Mouse (Mus musculus): ENCODE measurements around the gene Cbx1. TPM values are rescaled to one million over a fixed set of nuclear protein-coding genes. Genes with fewer than 3 reads are reported as not detected.

The Cbx1 gene
- polyA plus RNA-seq, 1 experiment from 2014 or later = 38.7 TPM

DNA sequence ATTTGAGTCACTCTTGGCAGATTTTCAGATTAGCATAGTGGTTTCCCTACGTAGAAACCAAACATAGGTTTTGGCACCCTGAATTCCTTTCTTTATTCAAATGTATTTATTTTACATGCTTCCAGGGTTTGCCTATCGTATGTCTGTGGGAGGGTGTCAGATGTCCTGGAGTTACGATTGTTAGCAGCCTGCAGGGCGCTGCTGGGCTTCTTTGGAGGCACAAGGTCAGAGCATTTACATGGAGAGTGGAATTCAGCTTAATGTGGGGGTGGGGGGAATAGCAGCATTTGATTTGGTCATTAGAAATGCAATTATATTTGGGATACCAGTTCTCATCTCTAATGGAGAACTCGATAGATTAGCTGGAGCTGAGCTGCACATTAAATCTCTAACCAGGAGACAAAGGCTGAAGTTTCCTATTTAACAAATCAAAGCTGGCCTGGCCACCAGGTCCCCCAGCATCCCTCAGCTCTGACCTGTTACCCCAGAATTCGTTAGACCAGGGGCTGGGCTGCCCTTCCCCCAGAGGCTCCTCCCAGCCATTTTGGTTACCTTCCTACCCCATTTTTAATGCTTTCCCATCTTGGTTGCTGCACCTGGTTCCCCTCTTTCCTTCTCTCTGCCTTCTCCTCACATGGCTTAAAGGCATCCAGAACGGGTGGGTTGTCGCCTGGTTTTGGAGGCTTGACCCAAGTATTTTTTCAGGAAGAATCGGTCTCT is 2.0 kb upstream of the Cbx1 start:
- Histone ChIP-seq H3K9me3 (ENCODE audit: control insufficient read depth, low read length) (no peaks in the 10 kb centered on the region), H3K4me3 (ENCODE audit: low read depth, low read length) (no peak overlapping the region), H3K27me3 (ENCODE audit: control insufficient read depth, insufficient read depth, low read length) (no peaks in the 10 kb centered on the region), H3K4me2 (replicated peaks; ENCODE audit: low read depth) (no peak overlapping the region), H3K4me1 (replicated peaks; ENCODE audit: control insufficient read depth, insufficient read depth) (peaks cover 6% of the 10 kb centered on the region), H3K9ac (ENCODE audit: low read length) (no peak overlapping the region), H3K27ac (replicated peaks) (no peak overlapping the region), H3K36me3 (ENCODE audit: control insufficient read depth, insufficient read depth, low read length) (no peaks in the 10 kb centered on the region)
- no peak for ATAC-seq (ENCODE audit: low FRiP score, low TSS enrichment)
- no peak for TF ChIP-seq CTCF (IDR thresholded peaks at IDR 0.05; ENCODE audit: low read depth)
- no peak for TF ChIP-seq EP300 (optimal IDR thresholded peaks at IDR 0.05)
- 32% methylated on average over 9 of the region's 9 CpGs for WGBS
- DNase-seq (ENCODE audit: low spot score) = no peak

DNA sequence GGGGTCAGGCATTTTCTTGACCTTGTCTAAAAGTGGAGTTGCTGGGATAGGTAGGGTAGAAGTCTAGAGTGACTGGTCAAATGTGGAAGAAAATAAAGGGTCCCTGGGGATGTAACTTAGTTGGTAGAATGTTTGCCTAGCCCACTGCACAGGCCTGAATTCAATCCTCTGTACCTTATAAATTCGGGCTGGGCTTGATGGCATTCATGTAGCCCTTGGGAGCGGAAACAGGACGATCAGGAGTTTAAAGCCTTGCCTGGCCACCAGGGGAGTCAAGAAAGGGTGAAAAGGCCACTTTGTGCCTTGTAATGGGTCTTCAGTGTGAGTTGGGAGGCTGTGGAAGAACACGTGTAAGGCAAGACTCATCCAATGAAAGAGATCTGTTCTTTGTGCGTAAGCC is 1.1 kb downstream of the Cbx1 start:
- peak overlapping the region; percentile 65 for H3K9ac ChIP-seq (ENCODE audit: low read length)
- ATAC-seq (ENCODE audit: low FRiP score, low TSS enrichment) = no peak
- 6% methylated on average over 5 of the region's 5 CpGs for WGBS

DNA sequence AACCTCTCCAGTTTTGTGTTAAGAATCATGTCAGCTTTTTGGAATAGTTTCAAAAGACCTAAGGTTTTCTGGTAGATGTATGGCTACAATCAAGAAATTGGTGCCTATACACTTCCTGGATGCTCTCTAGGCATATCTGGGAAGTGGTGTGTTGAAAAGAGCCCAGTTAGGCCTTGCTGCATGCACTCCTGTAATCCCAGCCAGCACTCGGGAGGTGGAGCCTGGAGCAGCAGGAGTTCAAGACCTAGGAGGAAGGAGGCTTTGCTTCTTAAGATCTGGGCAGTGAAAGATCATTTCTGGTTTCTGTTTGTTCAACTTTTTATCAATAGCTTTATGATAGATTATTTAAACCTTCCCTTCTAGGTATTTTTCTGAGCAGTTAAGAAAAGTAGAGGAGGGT is 1.8 kb downstream of the Cbx1 start:
- Histone ChIP-seq H3K4me2 (replicated peaks; ENCODE audit: low read depth) (no peak overlapping the region), H3K4me1 (replicated peaks; ENCODE audit: control insufficient read depth, insufficient read depth) (peaks cover 6% of the 10 kb centered on the region), H3K9me3 (ENCODE audit: control insufficient read depth, low read length) (no peaks in the 10 kb centered on the region), H3K4me3 (ENCODE audit: low read depth, low read length) (no peak overlapping the region), H3K27me3 (ENCODE audit: control insufficient read depth, insufficient read depth, low read length) (no peaks in the 10 kb centered on the region), H3K27ac (replicated peaks) (no peak overlapping the region), H3K36me3 (ENCODE audit: control insufficient read depth, insufficient read depth, low read length) (no peaks in the 10 kb centered on the region), H3K9ac (ENCODE audit: low read length) (no peak overlapping the region; the same call in 1 of the 2 replicates)
- DNase-seq (ENCODE audit: low spot score) (no peak), ATAC-seq (ENCODE audit: low FRiP score, low TSS enrichment) (no peak)
- TF ChIP-seq CTCF (IDR thresholded peaks at IDR 0.05; ENCODE audit: low read depth) (no peak), EP300 (optimal IDR thresholded peaks at IDR 0.05) (no peak)
- 10% methylated on average over 1 of the region's 1 CpGs for WGBS

More for the DNA sequence above, 1.1 kb downstream of the Cbx1 start:
- Histone ChIP-seq H3K4me3 (ENCODE audit: low read depth, low read length) (peak overlapping the region; percentile 85), H3K9me3 (ENCODE audit: control insufficient read depth, low read length) (no peaks in the 10 kb centered on the region), H3K27ac (replicated peaks) (0 out of 2 replicates have a peak overlapping the region, but pooled peaks have one; percentile 87), H3K4me1 (replicated peaks; ENCODE audit: control insufficient read depth, insufficient read depth) (peaks cover 6% of the 10 kb centered on the region), H3K27me3 (ENCODE audit: control insufficient read depth, insufficient read depth, low read length) (no peaks in the 10 kb centered on the region), H3K4me2 (replicated peaks; ENCODE audit: low read depth) (peak overlapping the region; percentile 69), H3K36me3 (ENCODE audit: control insufficient read depth, insufficient read depth, low read length) (no peaks in the 10 kb centered on the region)
- no peak for DNase-seq (ENCODE audit: low spot score)
- TF ChIP-seq EP300 (optimal IDR thresholded peaks at IDR 0.05) (no peak), CTCF (IDR thresholded peaks at IDR 0.05; ENCODE audit: low read depth) (peak; percentile 41)

DNA sequence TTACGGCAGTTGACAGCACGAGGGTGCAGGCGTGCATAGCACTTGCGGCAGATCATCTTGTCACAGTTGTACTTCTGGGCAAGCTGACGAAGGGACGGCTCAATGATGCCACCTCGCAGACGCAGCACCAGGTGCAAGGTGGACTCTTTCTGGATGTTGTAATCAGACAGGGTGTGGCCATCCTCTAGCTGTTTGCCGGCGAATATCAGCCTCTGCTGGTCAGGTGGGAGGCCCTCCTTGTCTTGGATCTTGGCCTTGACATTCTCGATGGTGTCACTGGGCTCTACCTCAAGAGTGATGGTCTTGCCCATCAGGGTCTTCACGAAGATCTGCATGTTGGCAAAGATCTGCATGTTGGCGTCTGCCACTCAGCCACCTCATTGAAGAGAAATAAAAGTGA is 6.6 kb downstream of the Cbx1 start:
- Histone ChIP-seq H3K9ac (ENCODE audit: low read length) (no peak overlapping the region), H3K27me3 (ENCODE audit: control insufficient read depth, insufficient read depth, low read length) (no peaks in the 10 kb centered on the region), H3K4me3 (ENCODE audit: low read depth, low read length) (no peak overlapping the region), H3K4me2 (replicated peaks; ENCODE audit: low read depth) (no peak overlapping the region), H3K4me1 (replicated peaks; ENCODE audit: control insufficient read depth, insufficient read depth) (peaks cover under 1% of the 10 kb centered on the region; the same call in 1 of the 2 replicates), H3K9me3 (ENCODE audit: control insufficient read depth, low read length) (no peaks in the 10 kb centered on the region), H3K36me3 (ENCODE audit: control insufficient read depth, insufficient read depth, low read length) (no peaks in the 10 kb centered on the region), H3K27ac (replicated peaks) (no peak overlapping the region)
- no peak for TF ChIP-seq EP300 (optimal IDR thresholded peaks at IDR 0.05)
- TF ChIP-seq CTCF (IDR thresholded peaks at IDR 0.05; ENCODE audit: low read depth) = no peak
- ATAC-seq (ENCODE audit: low FRiP score, low TSS enrichment) = no peak
- WGBS = 87% methylated on average over 13 of the region's 13 CpGs
- DNase-seq (ENCODE audit: low spot score) = no peak

GRCm38 (mm10) chr11:96796081-96796480 is 7.2 kb downstream of the Cbx1 start:
- H3K27ac ChIP-seq (replicated peaks) = no peak overlapping the region
- ATAC-seq (ENCODE audit: low FRiP score, low TSS enrichment) = no peak

DNA sequence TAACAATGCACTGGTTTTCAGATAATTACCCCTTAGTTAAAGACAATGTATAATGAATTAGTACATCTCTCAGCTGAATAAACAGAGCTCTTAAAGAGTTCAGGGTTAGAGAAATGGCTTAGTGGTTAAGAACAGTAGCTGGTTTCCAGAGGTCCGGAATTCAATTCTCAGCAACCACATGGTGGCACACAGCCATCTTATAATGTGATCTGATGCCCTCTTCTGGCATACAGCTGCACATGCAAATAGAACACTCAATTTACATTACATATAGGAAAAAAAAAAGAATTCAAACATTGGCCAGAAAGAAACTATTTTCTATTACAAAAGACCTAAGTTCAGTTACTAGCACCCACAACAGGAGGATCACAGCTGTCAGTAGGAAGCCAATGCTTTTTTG is 7.7 kb downstream of the Cbx1 start:
- no peak overlapping the region for H3K27ac ChIP-seq (replicated peaks)
- ATAC-seq (ENCODE audit: low FRiP score, low TSS enrichment) (no peak), DNase-seq (ENCODE audit: low spot score) (no peak)
- H3K9me3 ChIP-seq (ENCODE audit: control insufficient read depth, low read length) = no peaks in the 10 kb centered on the region
- no peak overlapping the region for H3K9ac ChIP-seq (ENCODE audit: low read length)
- no peaks in the 10 kb centered on the region for H3K36me3 ChIP-seq (ENCODE audit: control insufficient read depth, insufficient read depth, low read length)
- H3K4me3 ChIP-seq (ENCODE audit: low read depth, low read length) = no peak overlapping the region
- no peak for TF ChIP-seq EP300 (optimal IDR thresholded peaks at IDR 0.05)
- peak; percentile 63 for TF ChIP-seq CTCF (IDR thresholded peaks at IDR 0.05; ENCODE audit: low read depth)
- H3K27me3 ChIP-seq (ENCODE audit: control insufficient read depth, insufficient read depth, low read length) = no peaks in the 10 kb centered on the region
- H3K4me1 ChIP-seq (replicated peaks; ENCODE audit: control insufficient read depth, insufficient read depth) = no peaks in the 10 kb centered on the region
- H3K4me2 ChIP-seq (replicated peaks; ENCODE audit: low read depth) = no peak overlapping the region
- 47% methylated on average over 1 of the region's 1 CpGs for WGBS

More at GRCm38 (mm10) chr11:96796081-96796480, 7.2 kb downstream of the Cbx1 start:
- no peaks in the 10 kb centered on the region for H3K27me3 ChIP-seq (ENCODE audit: control insufficient read depth, insufficient read depth, low read length)
- no peak for DNase-seq (ENCODE audit: low spot score)
- no peak overlapping the region for H3K9ac ChIP-seq (ENCODE audit: low read length)
- H3K9me3 ChIP-seq (ENCODE audit: control insufficient read depth, low read length) = no peaks in the 10 kb centered on the region
- H3K4me2 ChIP-seq (replicated peaks; ENCODE audit: low read depth) = no peak overlapping the region
- no peak for TF ChIP-seq EP300 (optimal IDR thresholded peaks at IDR 0.05)
- no peak for TF ChIP-seq CTCF (IDR thresholded peaks at IDR 0.05; ENCODE audit: low read depth)
- no peaks in the 10 kb centered on the region for H3K36me3 ChIP-seq (ENCODE audit: control insufficient read depth, insufficient read depth, low read length)
- 93% methylated on average over 2 of the region's 2 CpGs for WGBS
- no peaks in the 10 kb centered on the region for H3K4me1 ChIP-seq (replicated peaks; ENCODE audit: control insufficient read depth, insufficient read depth)
- H3K4me3 ChIP-seq (ENCODE audit: low read depth, low read length) = no peak overlapping the region

Measured in stomach, postnatal 0 days (tissue).